Mouse (Mus musculus) olfactory bulb, adult 2 months (tissue): Measurements from ENCODE around the gene Abhd14a.

ENCODE experiments used
- CTCF ChIP-seq: fragments of 200-500 bp; IDR thresholded peaks from 2 replicates; pipeline ENCODE4 v1.5.1; 2012; ENCODE audit warnings: low read depth, mild to moderate bottlenecking, low read length, moderate library complexity; ENCODE audit not compliant: insufficient read depth
- POLR2A ChIP-seq: fragments of 200-500 bp; IDR thresholded peaks from 2 replicates; pipeline ENCODE4 v1.6.1; 2012; ENCODE audit warnings: mild to moderate bottlenecking, low read depth, low read length, moderate library complexity; ENCODE audit not compliant: insufficient read depth

- TF ChIP-seq CTCF (no peak), POLR2A (no peak)
These were observed 25.7 kb upstream of the Abhd14a start for GRCm38 (mm10) chr9:106473081-106473752.
